Mouse (Mus musculus) spleen, postnatal 36 days (tissue): ENCODE data around the gene G0s2.

Experiments
- DNase-seq, 2 experiments: peaks; one replicate each; pipeline ENCODE4 v3.0.0; 2022; ENCODE audit warnings: low spot score in 2 of 2, mixed read lengths in 1 of 2

Gene G0s2

GRCm38 (mm10) chr1:193272916-193273601 lies at the start of gene G0s2:
Gene G0s2 (minus strand): TSS chr1:193273217.
- DNase-seq: peak in 1 of 2 experiments; percentile 33

GRCm38 (mm10) chr1:193320398-193320797 lies 47.4 kb upstream of the G0s2 start:
- DNase-seq: no peak

GRCm38 (mm10) chr1:193319721-193320120 lies 46.7 kb upstream of the G0s2 start:
- no peak for DNase-seq

- no peak for DNase-seq
Measured at GRCm38 (mm10) chr1:193317159-193317559, 44.1 kb upstream of the G0s2 start.

- DNase-seq: no peak
Measured at GRCm38 (mm10) chr1:193316358-193316750, 43.3 kb upstream of the G0s2 start.

- peak in 1 of 2 experiments; percentile 13 for DNase-seq
Measured at GRCm38 (mm10) chr1:193315705-193316357, 42.8 kb upstream of the G0s2 start.

GRCm38 (mm10) chr1:193311596-193311995 lies 38.6 kb upstream of the G0s2 start:
- no peak for DNase-seq

- DNase-seq: no peak
Measured at GRCm38 (mm10) chr1:193310519-193311085, 37.6 kb upstream of the G0s2 start.

GRCm38 (mm10) chr1:193309785-193310518 lies 36.9 kb upstream of the G0s2 start:
- no peak for DNase-seq

GRCm38 (mm10) chr1:193306832-193307231 lies 33.8 kb upstream of the G0s2 start:
- DNase-seq: no peak

- no peak for DNase-seq
Measured at GRCm38 (mm10) chr1:193305386-193305785, 32.4 kb upstream of the G0s2 start.

- DNase-seq: no peak
Measured at GRCm38 (mm10) chr1:193303096-193303495, 30.1 kb upstream of the G0s2 start.

- no peak for DNase-seq
Measured at GRCm38 (mm10) chr1:193302093-193302405, 29.0 kb upstream of the G0s2 start.

GRCm38 (mm10) chr1:193301216-193302092 lies 28.4 kb upstream of the G0s2 start:
- DNase-seq: no peak

GRCm38 (mm10) chr1:193299995-193300394 lies 27.0 kb upstream of the G0s2 start:
- no peak for DNase-seq

GRCm38 (mm10) chr1:193298141-193298765 lies 25.2 kb upstream of the G0s2 start:
- no peak for DNase-seq

GRCm38 (mm10) chr1:193295920-193296319 lies 22.9 kb upstream of the G0s2 start:
- DNase-seq: no peak

GRCm38 (mm10) chr1:193293926-193294325 lies 20.9 kb upstream of the G0s2 start:
- DNase-seq: no peak

- DNase-seq: no peak
Measured at GRCm38 (mm10) chr1:193293039-193293438, 20.0 kb upstream of the G0s2 start.

- DNase-seq: no peak
Measured at GRCm38 (mm10) chr1:193290686-193291085, 17.7 kb upstream of the G0s2 start.

- no peak for DNase-seq
Measured at GRCm38 (mm10) chr1:193289914-193290313, 16.9 kb upstream of the G0s2 start.
